Mouse (Mus musculus) C2C12 (cell line): ENCODE measurements at regions not wholly inside any gene's neighbourhood (a gene's known extent, or its start where the extent isn't known, plus 50 kb on each side); places are given as distances from the start of the nearest gene placed in this dataset.

Experiments
- H3K27me3 ChIP-seq: one replicate; pipeline ENCODE4 v1.6.1; 2011; ENCODE audit not compliant: control insufficient read depth, insufficient read depth, insufficient read length
- H3K36me3 ChIP-seq: one replicate; pipeline ENCODE4 v1.6.1; 2011; ENCODE audit not compliant: control insufficient read depth, insufficient read depth
- H3K4me3 ChIP-seq: one replicate; pipeline ENCODE4 v1.5.1; 2011; ENCODE audit warnings: mild to moderate bottlenecking, control low read depth; ENCODE audit not compliant: poor library complexity, insufficient read depth, severe bottlenecking
- H3K79me2 ChIP-seq: one replicate; pipeline ENCODE4 v1.6.1; 2011; ENCODE audit not compliant: control insufficient read depth, insufficient read depth
- H3K79me3 ChIP-seq: one replicate; pipeline ENCODE4 v1.6.1; 2011; ENCODE audit warnings: low read depth, control low read depth
- H3ac ChIP-seq: one replicate; pipeline ENCODE3; 2011; ENCODE audit warnings: low read depth; ENCODE audit not compliant: control insufficient read depth, insufficient read length
- CEBPB ChIP-seq: IDR thresholded peaks from one replicate; pipeline ENCODE4 v1.6.1; 2011; ENCODE audit warnings: low read depth, mild to moderate bottlenecking, control low read depth, moderate library complexity
- CTCF ChIP-seq: IDR thresholded peaks from one replicate; pipeline ENCODE4 v1.5.1; 2011; ENCODE audit not compliant: control insufficient read depth, insufficient read depth, insufficient read length
- FOSL1 ChIP-seq: IDR thresholded peaks from one replicate; pipeline ENCODE4 v1.8.0; 2011; ENCODE audit warnings: mild to moderate bottlenecking, low read length; ENCODE audit not compliant: poor library complexity, insufficient read depth, severe bottlenecking
- MAX ChIP-seq: IDR thresholded peaks from one replicate; pipeline ENCODE4 v1.6.1; 2011; ENCODE audit warnings: mild to moderate bottlenecking, control low read depth
- MYOD1 ChIP-seq: IDR thresholded peaks from one replicate; pipeline ENCODE4 v1.6.1; 2011; ENCODE audit warnings: low read depth; ENCODE audit not compliant: control insufficient read depth, insufficient read length
- MYOG ChIP-seq: IDR thresholded peaks from one replicate; pipeline ENCODE4 v1.6.1; 2011; ENCODE audit not compliant: control insufficient read depth, insufficient read length; ENCODE audit errors: extremely low read depth
- USF1 ChIP-seq: IDR thresholded peaks from one replicate; pipeline ENCODE4 v1.6.1; 2011; ENCODE audit warnings: low read depth, mild to moderate bottlenecking, control low read depth, moderate library complexity

DNA sequence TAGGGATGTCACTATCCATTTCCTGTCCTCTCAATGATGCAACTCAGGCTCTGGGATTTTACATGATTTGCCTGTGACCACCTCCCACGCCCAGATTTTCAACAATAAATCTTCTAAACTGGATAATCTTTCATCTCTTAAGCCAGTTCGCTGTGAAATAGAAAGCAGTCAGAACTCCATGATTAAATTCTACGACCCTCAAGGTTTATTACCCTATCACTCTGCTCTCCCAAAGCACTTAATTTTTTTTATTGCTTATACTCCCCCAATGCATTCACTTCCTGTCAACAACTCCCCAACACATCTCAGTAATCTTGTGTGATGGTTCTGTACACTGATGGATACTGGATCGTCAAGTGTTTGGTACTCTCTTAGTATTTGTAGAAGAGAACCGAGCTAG is 439.5 kb upstream of the Arpp21 start:
- Histone ChIP-seq H3K4me3 (no peak overlapping the region), H3K27me3 (no peaks in the 10 kb centered on the region), H3K36me3 (no peaks in the 10 kb centered on the region)

More for the DNA sequence above, 439.5 kb upstream of the Arpp21 start:
- Histone ChIP-seq H3K79me3 (no peaks in the 10 kb centered on the region), H3K79me2 (no peaks in the 10 kb centered on the region), H3ac (no peak overlapping the region)
- no peak for TF ChIP-seq MYOD1
- no peak for TF ChIP-seq MAX
- TF ChIP-seq USF1 = no peak
- no peak for TF ChIP-seq CEBPB
- no peak for TF ChIP-seq CTCF
- no peak for TF ChIP-seq MYOG
- TF ChIP-seq FOSL1 = no peak
